Mouse (Mus musculus) lung, postnatal 0 days (tissue): ENCODE results near the gene Ugt2b34. TPM values are rescaled to one million over a fixed set of nuclear protein-coding genes. Genes with fewer than 3 reads are reported as not detected.
A peak's percentile ranks its signal among the peaks of the same experiment; 100 is the strongest.
"Not testable (repeated sequence)": the region's sequence is repeated elsewhere in the genome, so short reads cannot be mapped to it uniquely, and the experiment has no call there.

ENCODE experiments used
- ATAC-seq: fragments of 200-750 bp; cut with Nextera tagmentation; 2 replicates; pipeline ENCODE4 v1.8.0; 2017; ENCODE audit warnings: moderate library complexity
- DNase-seq: peaks from one replicate; pipeline ENCODE4 v3.0.0-alpha.2; 2016; ENCODE audit warnings: low spot score
- H3K27ac ChIP-seq: fragments of 300-500 bp; sonication (generic); 2 replicates; pipeline ENCODE4 v1.5.1; 2014; ENCODE audit warnings: antibody characterized with exemption, mild to moderate bottlenecking, low read length, mixed read lengths
- H3K27me3 ChIP-seq: fragments of 300-500 bp; sonication (generic); replicated peaks from 2 replicates; pipeline ENCODE4 v1.6.1; 2014; ENCODE audit warnings: low read length, mixed read lengths; ENCODE audit not compliant: insufficient read depth
- H3K36me3 ChIP-seq: fragments of 300-500 bp; sonication (generic); 2 replicates; pipeline ENCODE4 v1.6.1; 2014; ENCODE audit warnings: low read length, mixed read lengths; ENCODE audit not compliant: insufficient read depth
- H3K4me1 ChIP-seq: fragments of 300-500 bp; sonication (generic); 2 replicates; pipeline ENCODE4 v1.6.1; 2014; ENCODE audit warnings: antibody characterized with exemption, low read depth, low read length, mixed read lengths; ENCODE audit not compliant: insufficient read depth
- H3K4me2 ChIP-seq: fragments of 300-500 bp; sonication (generic); replicated peaks from 2 replicates; pipeline ENCODE4 v1.6.1; 2014; ENCODE audit warnings: low read depth, mild to moderate bottlenecking, low read length, moderate library complexity, mixed read lengths
- H3K4me3 ChIP-seq: fragments of 300-500 bp; sonication (generic); 2 replicates; pipeline ENCODE4 v1.5.1; 2014; ENCODE audit warnings: low read depth, low read length
- H3K9ac ChIP-seq: fragments of 300-500 bp; sonication (generic); replicated peaks from 2 replicates; pipeline ENCODE4 v1.6.1; 2014; ENCODE audit warnings: low read depth, mild to moderate bottlenecking
- H3K9me3 ChIP-seq: fragments of 300-500 bp; sonication (generic); 2 replicates; pipeline ENCODE4 v1.6.1; 2016; ENCODE audit warnings: low read length, mixed read lengths
- CTCF ChIP-seq: IDR thresholded peaks from 2 replicates; pipeline ENCODE4 v1.5.1; 2016; ENCODE audit warnings: antibody characterized with exemption, mild to moderate bottlenecking
- EP300 ChIP-seq: IDR thresholded peaks from 2 replicates; pipeline ENCODE4 v1.6.1; 2016; ENCODE audit warnings: antibody characterized with exemption, mild to moderate bottlenecking, control low read depth
- WGBS: fragments of 180-500 bp; shearing (Covaris S2); extraction: QIAGEN DNeasy Blood & Tissue Kit; methylation state at CpG from one replicate; pipeline ENCODE4 v1.1.7; 2014; 5-methylcytosine and 5-hydroxymethylcytosine counted together
- polyA plus RNA-seq: library from polyadenylated mRNA; unstranded; fragments of >200 nt; fragmentation: Nextera tagmentation; extraction: Ambion mirVana; gene quantifications from 2 replicates; pipeline ENCODE4 v1.2.1, GENCODE M21; 2015

Gene Ugt2b34
- polyA plus RNA-seq, 1 experiment from 2014 or later: not detected

- Histone ChIP-seq H3K36me3 (no peaks in the 10 kb centered on the region), H3K4me3 (no peak overlapping the region), H3K4me1 (no peaks in the 10 kb centered on the region), H3K9me3 (no peaks in the 10 kb centered on the region), H3K27ac (no peak overlapping the region), H3K4me2 (no peak overlapping the region), H3K27me3 (no peaks in the 10 kb centered on the region), H3K9ac (no peak overlapping the region)
- ATAC-seq: no peak
- 22% methylated on average over 5 of the region's 5 CpGs for WGBS
- no peak for DNase-seq
- no peak for TF ChIP-seq EP300
- no peak for TF ChIP-seq CTCF
Observed at GRCm38 (mm10) chr5:86851658-86852057, 55.1 kb downstream of the Ugt2b34 start.

- DNase-seq: peak; percentile 15
- ATAC-seq: no peak
Observed at GRCm38 (mm10) chr5:86850104-86850503, 56.6 kb downstream of the Ugt2b34 start.

GRCm38 (mm10) chr5:86841261-86841660, 65.5 kb downstream of the Ugt2b34 start:
- not testable (repeated sequence) for H3K27me3 ChIP-seq, H3K4me3 ChIP-seq, H3K4me1 ChIP-seq, H3K36me3 ChIP-seq, DNase-seq, H3K9ac ChIP-seq, H3K4me2 ChIP-seq, H3K9me3 ChIP-seq, ATAC-seq, H3K27ac ChIP-seq
- peak; percentile 28; the same call in 1 of the 2 replicates for TF ChIP-seq CTCF

More at GRCm38 (mm10) chr5:86850104-86850503, 56.6 kb downstream of the Ugt2b34 start:
- TF ChIP-seq EP300 (no peak), CTCF (peak; percentile 57)
- Histone ChIP-seq H3K36me3 (no peaks in the 10 kb centered on the region), H3K27me3 (no peaks in the 10 kb centered on the region), H3K4me3 (no peak overlapping the region), H3K4me2 (no peak overlapping the region), H3K9ac (no peak overlapping the region), H3K9me3 (no peaks in the 10 kb centered on the region), H3K27ac (no peak overlapping the region), H3K4me1 (no peaks in the 10 kb centered on the region)

- Histone ChIP-seq H3K27me3 (no peaks in the 10 kb centered on the region), H3K27ac (no peak overlapping the region), H3K36me3 (peaks cover 8% of the 10 kb centered on the region), H3K4me2 (no peak overlapping the region), H3K4me1 (no peaks in the 10 kb centered on the region), H3K4me3 (no peak overlapping the region), H3K9me3 (no peaks in the 10 kb centered on the region), H3K9ac (no peak overlapping the region)
- 88% methylated on average over 2 of the region's 2 CpGs for WGBS
- TF ChIP-seq CTCF (no peak), EP300 (no peak)
- ATAC-seq: no peak
- no peak for DNase-seq
Observed at GRCm38 (mm10) chr5:86840207-86840606, 66.5 kb downstream of the Ugt2b34 start.

Other genes starting within 250 kb of the Ugt2b34 start
- not detected in 2 replicates for gene Tmprss11b, start 230.6 kb downstream of the Ugt2b34 start, polyA plus RNA-seq
- gene Tmprss11e, start 161.1 kb downstream of the Ugt2b34 start, polyA plus RNA-seq: not detected in 2 replicates
- 26.1 and 29.1 TPM in 2 replicates for gene Ythdc1, start 102.7 kb downstream of the Ugt2b34 start, polyA plus RNA-seq
- not detected in 2 replicates for gene Ugt2b1, start 19.6 kb upstream of the Ugt2b34 start, polyA plus RNA-seq
- gene Ugt2b35, start 93.9 kb upstream of the Ugt2b34 start, polyA plus RNA-seq: not detected in 2 replicates
- gene Ugt2b36, start 185.6 kb upstream of the Ugt2b34 start, polyA plus RNA-seq: not detected in 2 replicates
- gene Ugt2b5, start 233.4 kb upstream of the Ugt2b34 start, polyA plus RNA-seq: not detected in 2 replicates